Mouse (Mus musculus) yolk sac, embryonic 10.5 days (tissue): ENCODE results near the gene Rpusd2.

ENCODE experiments used
- DNase-seq: peaks from one replicate; pipeline ENCODE4 v3.0.0-alpha.2; 2017; ENCODE audit warnings: low spot score

The Rpusd2 gene

GRCm38 (mm10) chr2:119032191-119032590, 2.4 kb upstream of the Rpusd2 start:
- DNase-seq: no peak

- DNase-seq: no peak
Observed at GRCm38 (mm10) chr2:119035397-119035745, 781 bp downstream of the Rpusd2 start.

- DNase-seq: no peak
Observed at GRCm38 (mm10) chr2:119040882-119041281, 6.3 kb downstream of the Rpusd2 start.

GRCm38 (mm10) chr2:119045163-119045562, 10.6 kb downstream of the Rpusd2 start:
- DNase-seq: no peak

GRCm38 (mm10) chr2:119046649-119047611, 12.3 kb downstream of the Rpusd2 start, which contains the start of gene Knl1:
Gene Knl1, plus strand, starts transcription at chr2:119047119.
- peak; percentile 97 for DNase-seq

- DNase-seq: no peak
Observed at GRCm38 (mm10) chr2:119047849-119048248, 13.3 kb downstream of the Rpusd2 start.

- DNase-seq: no peak
Observed at GRCm38 (mm10) chr2:119050132-119050650, 15.6 kb downstream of the Rpusd2 start.

GRCm38 (mm10) chr2:119060139-119060538, 25.5 kb downstream of the Rpusd2 start:
- DNase-seq: no peak

GRCm38 (mm10) chr2:119072397-119072796, 37.8 kb downstream of the Rpusd2 start:
- DNase-seq: no peak

GRCm38 (mm10) chr2:119086156-119086555, 51.6 kb downstream of the Rpusd2 start:
- no peak for DNase-seq
